Comparison of ENCODE assay signal across 24 mouse cellular contexts in genomic region chr11:92769936-92770335, GRCm38 (mm10).
DNase-seq lines count a peak whose midpoint lies in the region; ATAC-seq and TF ChIP-seq lines count a peak whose summit lies in the region.
"Had no signal": no experiment of that assay in that cellular context is flagged by ENCODE, and none has a peak within 500 bp of the region (broad histone marks: within the 10 kb centered on the region; RNA-seq: fewer than 3 reads in every experiment).

No protein-coding gene starts in this region.

- no peaks in the 10 kb centered on the region for H3K9me3 ChIP-seq in intestine, postnatal 0 days (ENCODE audit: control insufficient read depth)
- H3K9me3 ChIP-seq in intestine, embryonic 16.5 days (ENCODE audit: control insufficient read depth, low read length), result no peaks in the 10 kb centered on the region
- H3K9me3 ChIP-seq in forebrain, embryonic 10.5 days, result no peaks in the 10 kb centered on the region
- no peaks in the 10 kb centered on the region for H3K9me3 ChIP-seq in forebrain, embryonic 13.5 days (replicated peaks)
- H3K9me3 ChIP-seq: embryonic facial prominence, embryonic 13.5 days; forebrain, embryonic 15.5 days; hindbrain, embryonic 12.5 days; midbrain, embryonic 12.5 days had no signal

- H3K27me3 ChIP-seq in intestine, postnatal 0 days (replicated peaks; ENCODE audit: control insufficient read depth, insufficient read depth, low read length), result no peaks in the 10 kb centered on the region
- H3K27me3 ChIP-seq in intestine, embryonic 16.5 days (replicated peaks; ENCODE audit: control insufficient read depth, insufficient read depth, low read length), result no peaks in the 10 kb centered on the region
- no peaks in the 10 kb centered on the region for H3K27me3 ChIP-seq in forebrain, embryonic 10.5 days (ENCODE audit: poor library complexity, severe bottlenecking)
- no peaks in the 10 kb centered on the region for H3K27me3 ChIP-seq in forebrain, embryonic 13.5 days
- H3K27me3 ChIP-seq: CH12.LX; embryonic facial prominence, embryonic 13.5 days; forebrain, embryonic 15.5 days; hindbrain, embryonic 12.5 days; midbrain, embryonic 12.5 days had no signal

- TF ChIP-seq CTCF in intestine, postnatal 0 days (IDR thresholded peaks at IDR 0.05; ENCODE audit: low read depth), result peak; percentile 24; the same call in 1 of the 2 replicates

- no peak overlapping the region for H3K9ac ChIP-seq in intestine, postnatal 0 days (ENCODE audit: low read depth, low read length)
- no peak overlapping the region for H3K9ac ChIP-seq in intestine, embryonic 16.5 days (ENCODE audit: low read depth, low read length)
- H3K9ac ChIP-seq in forebrain, embryonic 13.5 days, result no peak overlapping the region
- H3K9ac ChIP-seq: embryonic facial prominence, embryonic 13.5 days; forebrain, embryonic 15.5 days; hindbrain, embryonic 12.5 days; liver, embryonic 14.5 days; lung, embryonic 14.5 days; midbrain, embryonic 12.5 days had no signal

- peak; percentile 6 for DNase-seq in NIH3T3 (ENCODE audit: low read depth)
- DNase-seq in cerebellum, adult 8-10 months, result peak; percentile 30
- DNase-seq in cerebellum, postnatal 36 days, result peak; percentile 10 to 20
- DNase-seq in forebrain, embryonic 10.5 days (ENCODE audit: extremely low spot score, low spot score), result no peak
- DNase-seq: adrenal gland, adult 2 months; B cell, adult 2 months; gastrocnemius, postnatal 10 days; kidney, adult 2 months; kidney, postnatal 25 days; lung, embryonic 14.5 days; right cerebral cortex, postnatal 14 days; spleen, adult 18-20 months; thymus, postnatal 25 days had no signal

- no peaks in the 10 kb centered on the region for H3K4me1 ChIP-seq in intestine, postnatal 0 days (replicated peaks; ENCODE audit: control insufficient read depth, insufficient read depth, low read length)
- H3K4me1 ChIP-seq in intestine, embryonic 16.5 days (ENCODE audit: control insufficient read depth, insufficient read depth, low read length), result no peaks in the 10 kb centered on the region
- no peaks in the 10 kb centered on the region for H3K4me1 ChIP-seq in forebrain, embryonic 10.5 days
- H3K4me1 ChIP-seq in forebrain, embryonic 13.5 days, result no peaks in the 10 kb centered on the region
- H3K4me1 ChIP-seq: embryonic facial prominence, embryonic 13.5 days; forebrain, embryonic 15.5 days; hindbrain, embryonic 12.5 days; midbrain, embryonic 12.5 days had no signal

- no peak overlapping the region for H3K4me3 ChIP-seq in intestine, postnatal 0 days (ENCODE audit: low read depth, low read length)
- no peak overlapping the region for H3K4me3 ChIP-seq in intestine, embryonic 16.5 days (ENCODE audit: low read length)
- H3K4me3 ChIP-seq in forebrain, embryonic 10.5 days, result no peak overlapping the region
- H3K4me3 ChIP-seq in forebrain, embryonic 13.5 days, result no peak overlapping the region
- H3K4me3 ChIP-seq: embryonic facial prominence, embryonic 13.5 days; forebrain, embryonic 15.5 days; hindbrain, embryonic 12.5 days; left cerebral cortex, adult 2 months; midbrain, embryonic 12.5 days had no signal

- no peak for ATAC-seq in intestine, postnatal 0 days
- no peak for ATAC-seq in intestine, embryonic 16.5 days
- ATAC-seq in forebrain, embryonic 13.5 days, result no peak
- ATAC-seq: forebrain, embryonic 15.5 days had no signal

- no peaks in the 10 kb centered on the region for H3K36me3 ChIP-seq in intestine, postnatal 0 days (ENCODE audit: control insufficient read depth, insufficient read depth)
- no peaks in the 10 kb centered on the region for H3K36me3 ChIP-seq in intestine, embryonic 16.5 days (ENCODE audit: control insufficient read depth, insufficient read depth, low read length)
- H3K36me3 ChIP-seq in forebrain, embryonic 10.5 days (replicated peaks), result no peaks in the 10 kb centered on the region
- no peaks in the 10 kb centered on the region for H3K36me3 ChIP-seq in forebrain, embryonic 13.5 days (ENCODE audit: poor library complexity, severe bottlenecking)
- H3K36me3 ChIP-seq: embryonic facial prominence, embryonic 13.5 days; forebrain, embryonic 15.5 days; G1E; hindbrain, embryonic 12.5 days; midbrain, embryonic 12.5 days had no signal

- no peak overlapping the region for H3K4me2 ChIP-seq in intestine, postnatal 0 days (replicated peaks; ENCODE audit: low read depth)
- H3K4me2 ChIP-seq in intestine, embryonic 16.5 days (ENCODE audit: low read depth, low read length), result no peak overlapping the region
- H3K4me2 ChIP-seq in forebrain, embryonic 13.5 days, result no peak overlapping the region
- H3K4me2 ChIP-seq: embryonic facial prominence, embryonic 13.5 days; forebrain, embryonic 15.5 days; hindbrain, embryonic 12.5 days; lung, embryonic 14.5 days; midbrain, embryonic 12.5 days had no signal

- H3K27ac ChIP-seq in intestine, postnatal 0 days (ENCODE audit: low read depth, low read length), result no peak overlapping the region
- no peak overlapping the region for H3K27ac ChIP-seq in intestine, embryonic 16.5 days (ENCODE audit: low read length)
- H3K27ac ChIP-seq in forebrain, embryonic 10.5 days, result no peak overlapping the region
- no peak overlapping the region for H3K27ac ChIP-seq in forebrain, embryonic 13.5 days
- H3K27ac ChIP-seq: embryonic facial prominence, embryonic 13.5 days; forebrain, embryonic 15.5 days; hindbrain, embryonic 12.5 days; left cerebral cortex, adult 2 months; liver, embryonic 14.5 days; midbrain, embryonic 12.5 days had no signal

- 84% methylated on average over 4 of the region's 4 CpGs for WGBS in intestine, postnatal 0 days
- 81% methylated on average over 4 of the region's 4 CpGs for WGBS in intestine, embryonic 16.5 days
- 86% methylated on average over 4 of the region's 4 CpGs for WGBS in forebrain, embryonic 10.5 days
- WGBS in forebrain, embryonic 13.5 days, result 85% methylated on average over 4 of the region's 4 CpGs
